16 mouse cellular contexts compared by ENCODE assay signal in genomic region chr16:33343601-33344000, GRCm38 (mm10). TPM values are rescaled to one million over a fixed set of nuclear protein-coding genes. Genes with fewer than 3 reads are reported as not detected.
DNase-seq lines count a peak whose midpoint lies in the region; ATAC-seq lines count a peak whose summit lies in the region.
"Had no signal": no experiment of that assay in that cellular context is flagged by ENCODE, and none has a peak within 500 bp of the region (broad histone marks: within the 10 kb centered on the region; RNA-seq: fewer than 3 reads in every experiment).

No protein-coding gene starts in this region.

- H3K9ac ChIP-seq in neural tube, embryonic 15.5 days (replicated peaks): no peak overlapping the region
- H3K9ac ChIP-seq in hindbrain, embryonic 16.5 days (ENCODE audit: low read depth, low read length): no peak overlapping the region
- H3K9ac ChIP-seq: heart, embryonic 12.5 days; hindbrain, embryonic 12.5 days had no signal

- H3K4me1 ChIP-seq in neural tube, embryonic 15.5 days: peaks cover 16% of the 10 kb centered on the region
- peaks cover 4% of the 10 kb centered on the region; the same call in 1 of the 2 replicates for H3K4me1 ChIP-seq in hindbrain, embryonic 16.5 days (ENCODE audit: control insufficient read depth, insufficient read depth, low read depth, low read length)
- H3K4me1 ChIP-seq: hindbrain, embryonic 12.5 days had no signal

- DNase-seq in neural tube, embryonic 10.5 days (ENCODE audit: extremely low spot score, low spot score): no peak
- DNase-seq in T-cell, adult 2 months (ENCODE audit: low spot score): peak; percentile 72
- DNase-seq in naive thymus-derived CD4-positive, alpha-beta T cell, adult 2 months (ENCODE audit: low read depth): peak; percentile 84
- DNase-seq in thymus, postnatal 36 days: peak; percentile 48 to 52
- no peak for DNase-seq in cerebellum, adult 9-10 months
- DNase-seq in gastrocnemius, postnatal 14 days: no peak
- DNase-seq: adrenal gland, postnatal 25 days; embryo, embryonic 11 days had no signal

- intact Hi-C loops in gastrocnemius, postnatal 14 days (cut with DNase I; ENCODE audit: low total_unique reads): no loop called here

- H3K4me3 ChIP-seq in neural tube, embryonic 15.5 days (replicated peaks): no peak overlapping the region
- no peak overlapping the region for H3K4me3 ChIP-seq in hindbrain, embryonic 16.5 days (ENCODE audit: low read length)
- H3K4me3 ChIP-seq: erythroblast, embryonic 14.5 days; heart, embryonic 12.5 days; hindbrain, embryonic 12.5 days; midbrain, embryonic 12.5 days had no signal

- no peak overlapping the region for H3K4me2 ChIP-seq in neural tube, embryonic 15.5 days
- no peak overlapping the region for H3K4me2 ChIP-seq in hindbrain, embryonic 16.5 days (ENCODE audit: low read length)
- H3K4me2 ChIP-seq: heart, embryonic 12.5 days; hindbrain, embryonic 12.5 days; liver, embryonic 11.5 days; midbrain, embryonic 12.5 days had no signal

- no peak for ATAC-seq in neural tube, embryonic 15.5 days (ENCODE audit: low FRiP score)
- ATAC-seq in hindbrain, embryonic 16.5 days: no peak
- ATAC-seq: lung, postnatal 0 days had no signal

- 89% methylated on average over 7 of the region's 7 CpGs for WGBS in neural tube, embryonic 15.5 days
- 93% methylated on average over 7 of the region's 7 CpGs for WGBS in hindbrain, embryonic 16.5 days

- H3K9me3 ChIP-seq in neural tube, embryonic 15.5 days (replicated peaks): no peaks in the 10 kb centered on the region
- no peaks in the 10 kb centered on the region for H3K9me3 ChIP-seq in hindbrain, embryonic 16.5 days (ENCODE audit: control insufficient read depth, low read length)
- H3K9me3 ChIP-seq: heart, embryonic 12.5 days; hindbrain, embryonic 12.5 days; midbrain, embryonic 12.5 days had no signal

- H3K36me3 ChIP-seq in neural tube, embryonic 15.5 days: no peaks in the 10 kb centered on the region
- H3K36me3 ChIP-seq in hindbrain, embryonic 16.5 days (ENCODE audit: control insufficient read depth, insufficient read depth, low read length): no peaks in the 10 kb centered on the region
- H3K36me3 ChIP-seq: heart, embryonic 12.5 days; hindbrain, embryonic 12.5 days; midbrain, embryonic 12.5 days had no signal

- peak overlapping the region; percentile 60; the same call in 1 of the 2 replicates for H3K27ac ChIP-seq in neural tube, embryonic 15.5 days (replicated peaks)
- H3K27ac ChIP-seq in hindbrain, embryonic 16.5 days (ENCODE audit: low read depth, low read length): no peak overlapping the region
- H3K27ac ChIP-seq: hindbrain, embryonic 12.5 days; midbrain, embryonic 12.5 days had no signal

- H3K27me3 ChIP-seq in neural tube, embryonic 15.5 days (replicated peaks): no peaks in the 10 kb centered on the region
- no peaks in the 10 kb centered on the region for H3K27me3 ChIP-seq in hindbrain, embryonic 16.5 days (replicated peaks; ENCODE audit: control insufficient read depth, insufficient read depth, low read length)
- H3K27me3 ChIP-seq: heart, embryonic 12.5 days; hindbrain, embryonic 12.5 days; midbrain, embryonic 12.5 days had no signal

RNA-seq across cellular contexts. Expression of gene Zfp148, which starts 37.0 kb away (rescaled TPM):
- 43.3 and 50.0 TPM in 2 replicates for polyA plus RNA-seq in neural tube, embryonic 15.5 days (2015; fragmentation: Nextera tagmentation; extraction: Ambion mirVana)
- total RNA-seq in gastrocnemius, postnatal 14 days (2021): 10 to 100 TPM; 19.5 to 21.1 TPM
- polyA plus RNA-seq in hindbrain, embryonic 16.5 days (2015; fragmentation: Nextera tagmentation; extraction: Ambion mirVana): 47.2 and 47.5 TPM in 2 replicates

Comparison
In these comparisons a context has a peak if more than half of its experiments do, and no peak if none do; other contexts are left out.
1. DNase-seq: peak in T-cell, adult 2 months (single experiment), naive thymus-derived CD4-positive, alpha-beta T cell, adult 2 months (single experiment) and thymus, postnatal 36 days (2 of 2); none in neural tube, embryonic 10.5 days (single experiment), cerebellum, adult 9-10 months (single experiment) and gastrocnemius, postnatal 14 days (single experiment).